Mouse (Mus musculus): ENCODE results near the gene Spag4.
"Not testable (repeated sequence)": the region's sequence is repeated elsewhere in the genome, so short reads cannot be mapped to it uniquely, and the experiment has no call there.

Spag4 gene

DNA sequence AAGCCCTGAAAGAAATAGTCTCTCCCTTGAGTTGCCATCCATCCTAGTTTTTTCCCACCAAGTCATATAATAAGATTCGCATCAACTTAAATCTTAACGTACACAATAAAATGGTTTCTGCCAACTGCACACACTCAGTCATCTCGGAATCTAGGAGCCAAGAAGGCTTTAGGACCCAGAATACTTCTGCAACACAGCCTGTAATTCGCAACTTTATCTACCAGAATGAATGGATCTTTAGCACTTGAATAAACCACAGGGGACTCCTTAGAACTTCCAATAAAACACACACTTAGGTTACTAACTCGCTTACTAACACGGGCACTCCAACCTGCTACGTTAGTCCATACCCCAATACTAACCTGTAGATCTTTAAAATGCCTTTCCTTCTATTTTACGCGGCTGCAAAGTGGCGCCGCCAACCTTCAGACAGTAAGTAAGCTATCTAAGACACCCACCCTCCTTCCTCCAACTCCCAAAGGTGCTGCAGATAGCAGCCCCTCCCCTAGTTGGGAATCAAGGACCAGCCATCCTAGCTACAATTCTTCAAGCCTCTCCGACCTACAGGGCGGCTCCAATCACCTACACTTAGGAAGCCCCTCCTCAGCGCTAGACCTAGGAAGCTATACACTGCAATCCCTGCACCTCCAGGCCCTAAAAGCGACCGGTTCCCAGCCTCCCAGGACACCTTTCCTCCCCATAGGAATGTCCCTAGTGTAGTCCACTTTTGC is 45.8 kb downstream of the Spag4 start:
- DNase-seq (ENCODE audit: low read depth in 1 of 2, low spot score in 2 of 2), result no peak

- peak; percentile 72 to 83 for DNase-seq (ENCODE audit: low read depth in 1 of 2, low spot score in 2 of 2)
These were observed 46.5 kb downstream of the Spag4 start, which contains the start of the genes Cpne1 and Rbm12 for GRCm38 (mm10) chr2:156111358-156112079. TSS of gene Cpne1 (minus strand) at chr2:156111965. TSS of gene Rbm12 (minus strand) at chr2:156111978.

- DNase-seq (ENCODE audit: low read depth in 1 of 2, low spot score in 2 of 2), result not testable (repeated sequence)
These were observed 47.1 kb downstream of the Spag4 start for GRCm38 (mm10) chr2:156112080-156112423.

- DNase-seq (ENCODE audit: low read depth in 1 of 2, low spot score in 2 of 2), result no peak
These were observed 54.6 kb downstream of the Spag4 start for GRCm38 (mm10) chr2:156119566-156119965.

Measured in monocyte, adult 2 months (primary cell).